Mouse (Mus musculus) adrenal gland, postnatal 14 days (tissue): ENCODE data around the gene Zdhhc16. TPM values are rescaled to one million over a fixed set of nuclear protein-coding genes. Genes with fewer than 3 reads are reported as not detected.

Experiments used
- DNase-seq: peaks from one replicate; pipeline ENCODE4 v3.0.0; 2021; ENCODE audit warnings: mixed read lengths
- long read RNA-seq, 2 experiments: library from polyadenylated mRNA; stranded (forward); transcript quantifications; one replicate each; pipeline ENCODE4 v2.0.0; 2021
- total RNA-seq: library from RNA; stranded (reverse); gene quantifications from 2 replicates; pipeline ENCODE4 v1.2.3, GENCODE M21; 2021

Zdhhc16 gene
- total RNA-seq = 31.4 and 31.8 TPM in 2 replicates
- long read RNA-seq, experiment 1, transcript Zdhhc16-201 (11 exons, 1,821 nt) = major isoform, 23 of 66 reads
- long read RNA-seq, experiment 1, partial matches to known transcripts = 2 of 66 reads
- long read RNA-seq, experiment 1, other reads (novel, unspliced or antisense) = 40 of 66 reads
- long read RNA-seq, experiment 2, transcript Zdhhc16-201 (11 exons, 1,821 nt) = major isoform, 20 of 38 reads
- long read RNA-seq, experiment 2, partial matches to known transcripts = 0 of 38 reads
- long read RNA-seq, experiment 2, other reads (novel, unspliced or antisense) = 17 of 38 reads

DNA sequence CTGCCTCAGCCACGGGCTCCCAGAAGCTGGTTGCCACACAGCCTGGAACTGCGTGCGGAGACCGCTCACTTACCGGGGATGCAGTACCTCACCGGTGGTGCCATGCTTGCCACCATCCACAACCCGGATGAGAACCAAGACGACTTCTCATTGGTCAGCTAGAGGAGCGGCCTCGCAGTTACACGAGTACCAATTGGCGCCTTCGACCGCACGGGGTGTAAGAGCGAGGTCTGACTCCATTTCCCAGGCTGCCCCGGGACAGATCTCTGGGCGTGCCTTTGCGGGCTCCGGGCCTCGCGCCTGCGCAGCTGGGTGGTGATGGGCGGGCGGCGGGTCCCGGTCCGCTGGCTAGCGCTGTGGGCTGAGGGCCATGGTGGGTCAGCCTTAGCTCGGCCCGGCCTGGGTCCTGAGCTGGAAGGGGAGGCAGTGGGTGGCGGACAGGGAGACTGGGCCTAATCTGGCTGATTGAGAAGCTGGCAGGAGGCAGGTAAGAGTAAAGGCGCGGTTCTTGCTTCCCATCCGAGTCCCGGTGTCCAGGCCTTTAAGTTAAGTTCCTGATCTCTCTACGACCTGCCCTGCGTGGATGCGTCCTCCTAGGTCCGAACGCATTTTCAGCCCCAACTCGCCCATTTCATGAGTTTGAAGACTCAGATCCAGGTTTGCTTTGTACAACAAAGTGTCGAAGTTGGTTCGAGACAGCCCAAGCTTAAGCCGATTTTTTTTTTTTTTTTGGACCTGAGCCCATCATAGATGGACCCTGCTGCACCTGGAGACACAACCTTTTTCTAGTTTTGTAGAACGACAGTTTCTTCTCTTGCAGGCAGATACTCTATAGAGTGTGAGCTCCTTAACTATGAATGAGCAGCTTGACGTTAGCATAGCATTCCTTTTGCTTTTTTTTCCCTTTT lies at the start of gene Zdhhc16, which contains the start of gene Exosc1:
Gene Zdhhc16, plus strand, starts transcription at position 302 of the 908 bp plus-strand sequence.
Gene Exosc1, minus strand, starts transcription at position 245 of the 908 bp plus-strand sequence.
- DNase-seq = peak; percentile 99

DNA sequence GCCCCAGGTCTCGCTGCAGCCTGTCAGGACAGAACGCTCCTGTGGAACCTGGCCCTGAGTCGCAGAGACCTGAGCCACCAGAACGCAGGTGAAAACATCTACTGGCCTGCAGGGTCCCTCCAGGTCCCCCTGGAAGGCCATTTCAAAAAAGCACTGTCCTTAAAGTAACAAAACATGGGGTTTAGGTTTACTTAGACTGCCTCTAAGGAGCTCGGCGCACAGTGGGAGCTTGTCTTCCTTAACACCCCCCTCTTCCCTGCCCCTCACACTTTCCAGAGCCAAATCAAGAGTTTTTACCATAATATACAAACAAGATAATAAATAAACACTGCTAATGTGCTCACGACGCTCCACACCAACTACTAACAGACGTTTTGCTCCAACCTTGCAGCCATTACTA lies 49.4 kb upstream of the Zdhhc16 start:
- no peak for DNase-seq

- no peak for DNase-seq
Measured at GRCm38 (mm10) chr19:41888191-41888590, 45.1 kb upstream of the Zdhhc16 start.

DNA sequence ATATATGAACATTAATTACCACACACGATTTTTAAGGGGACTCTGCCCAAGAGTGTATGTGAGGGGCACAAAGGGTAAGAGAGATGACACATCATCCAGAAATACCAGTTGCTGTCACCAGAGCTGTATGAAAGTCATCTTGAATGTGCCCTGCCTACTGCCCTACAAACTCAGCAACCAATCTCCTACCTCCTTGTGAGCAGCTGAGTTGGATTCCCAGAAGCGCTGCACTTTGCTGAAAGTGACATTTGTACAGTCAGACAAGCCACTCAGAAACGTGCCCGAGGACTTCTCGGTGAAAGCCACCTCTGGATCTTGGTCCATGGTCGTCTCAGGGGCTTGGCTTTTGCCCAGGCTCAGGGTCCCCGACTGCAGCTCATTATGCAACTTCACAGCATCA lies 38.3 kb upstream of the Zdhhc16 start:
- peak; percentile 22 for DNase-seq

GRCm38 (mm10) chr19:41895460-41896318 lies 37.6 kb upstream of the Zdhhc16 start, which contains the start of gene Rrp12:
Rrp12 (minus strand) TSS chr19:41896173.
- peak; percentile 90 for DNase-seq

DNA sequence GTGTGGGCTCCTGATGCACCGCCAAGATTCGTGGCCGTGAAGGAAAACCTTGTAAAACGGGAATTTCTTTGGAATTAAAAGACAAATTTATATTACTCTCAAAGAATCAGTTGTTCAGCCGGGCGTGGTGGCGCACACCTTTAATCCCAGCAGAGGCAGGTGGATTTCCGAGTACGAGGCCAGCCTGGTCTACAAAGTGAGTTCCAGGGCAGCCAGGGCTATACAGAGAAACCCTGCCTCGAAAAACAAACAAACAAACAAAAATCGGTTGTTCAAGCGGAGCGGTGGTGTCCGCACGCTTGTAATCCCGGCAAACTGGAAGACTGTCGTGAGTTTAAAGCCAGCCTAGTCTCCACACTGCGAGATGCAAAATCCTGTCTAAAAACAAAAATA lies 37.0 kb upstream of the Zdhhc16 start:
- no peak for DNase-seq

DNA sequence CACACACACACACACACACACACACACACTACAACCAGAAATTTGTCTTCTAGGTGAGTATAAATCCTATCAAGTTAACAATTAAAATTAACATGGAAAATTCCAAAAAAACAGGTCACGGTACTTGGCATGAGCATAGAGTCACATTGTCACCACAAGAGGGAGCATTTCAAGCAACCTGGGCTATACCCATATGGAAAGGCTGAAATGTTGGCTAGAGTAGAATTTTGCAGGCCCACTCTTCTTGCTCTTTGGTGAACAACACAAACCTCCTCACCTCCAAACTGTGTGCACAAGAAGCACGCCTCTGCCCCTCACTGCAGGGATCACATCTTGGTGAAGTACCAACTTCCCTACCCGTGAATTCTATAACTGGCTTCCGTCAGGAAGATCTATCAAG lies 34.4 kb upstream of the Zdhhc16 start:
- DNase-seq = peak; percentile 61

- DNase-seq = no peak
Measured at GRCm38 (mm10) chr19:41900495-41901090, 32.7 kb upstream of the Zdhhc16 start.

DNA sequence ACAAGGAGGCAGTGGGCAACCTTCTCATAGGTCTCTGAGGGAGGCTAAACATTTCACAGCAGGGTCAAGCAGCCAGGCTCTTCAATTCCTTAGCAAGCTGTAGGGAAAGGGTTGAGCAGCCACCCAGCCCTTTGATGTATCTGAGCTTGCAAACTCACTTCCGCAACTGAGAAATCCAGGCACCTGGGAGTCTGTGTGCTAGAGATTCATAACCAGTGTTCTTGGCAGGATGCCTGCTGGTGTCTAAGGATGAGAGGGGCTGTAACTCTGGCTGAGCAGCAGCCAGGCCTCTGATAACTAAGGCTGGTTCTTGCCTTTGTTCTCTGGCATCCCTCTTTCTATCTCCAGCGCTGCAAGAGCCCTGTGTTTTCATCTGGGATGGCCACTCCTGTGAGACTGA lies 31.6 kb upstream of the Zdhhc16 start:
- DNase-seq = peak; percentile 64

DNA sequence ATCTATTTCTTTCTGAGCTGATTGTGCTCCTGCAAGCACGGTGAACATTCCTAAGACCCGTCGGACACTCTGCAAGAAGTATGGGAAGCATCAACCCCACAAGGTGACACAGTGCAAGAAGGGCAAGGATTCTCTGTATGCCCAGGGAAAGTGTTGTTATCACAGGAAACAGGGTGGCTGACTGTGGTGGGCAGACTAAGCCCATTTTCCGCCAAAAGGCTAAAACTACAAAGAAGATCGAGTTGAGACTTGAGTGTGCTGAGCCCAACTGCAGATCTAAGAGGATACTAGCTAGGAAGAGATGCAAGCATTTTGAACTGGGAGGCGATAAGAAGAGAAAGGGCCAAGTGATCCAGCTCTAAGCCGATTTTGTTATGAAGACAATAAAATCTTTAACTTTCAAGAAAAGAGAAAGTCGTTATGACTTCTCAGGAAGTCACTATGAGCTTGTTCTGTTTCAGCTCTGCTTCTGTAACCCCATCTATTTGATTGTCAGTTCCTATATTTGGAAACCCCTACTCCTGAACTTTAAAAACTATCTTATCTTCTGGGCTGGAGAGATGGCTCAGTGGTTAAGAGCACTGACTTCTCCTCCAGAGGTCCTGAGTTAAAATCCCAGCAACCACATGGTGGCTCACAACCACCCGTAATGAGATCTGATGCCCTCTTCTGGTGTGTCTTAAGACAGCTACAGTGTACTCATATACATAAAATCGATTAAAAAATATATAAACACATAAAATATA lies 30.3 kb upstream of the Zdhhc16 start:
- DNase-seq = no peak

DNA sequence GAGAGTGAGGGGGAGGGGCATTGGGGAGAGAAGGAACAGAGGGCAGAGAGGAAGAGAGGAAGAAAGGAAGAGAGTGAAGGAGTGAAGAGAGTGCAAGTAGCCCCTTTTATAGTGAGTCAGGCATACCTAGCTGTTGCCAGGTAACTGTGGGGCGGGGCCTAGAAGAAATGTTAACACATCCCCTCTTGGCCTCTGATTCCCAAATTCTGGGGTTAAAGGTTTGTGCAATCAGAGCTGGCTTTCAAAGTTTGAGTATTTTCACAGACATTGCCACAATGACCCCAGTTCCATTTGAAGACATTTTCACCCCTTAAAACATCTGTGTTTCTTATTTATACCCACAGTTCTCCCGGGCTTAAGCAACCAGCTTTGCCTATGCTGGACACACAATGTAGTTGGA lies 28.0 kb upstream of the Zdhhc16 start:
- no peak for DNase-seq

DNA sequence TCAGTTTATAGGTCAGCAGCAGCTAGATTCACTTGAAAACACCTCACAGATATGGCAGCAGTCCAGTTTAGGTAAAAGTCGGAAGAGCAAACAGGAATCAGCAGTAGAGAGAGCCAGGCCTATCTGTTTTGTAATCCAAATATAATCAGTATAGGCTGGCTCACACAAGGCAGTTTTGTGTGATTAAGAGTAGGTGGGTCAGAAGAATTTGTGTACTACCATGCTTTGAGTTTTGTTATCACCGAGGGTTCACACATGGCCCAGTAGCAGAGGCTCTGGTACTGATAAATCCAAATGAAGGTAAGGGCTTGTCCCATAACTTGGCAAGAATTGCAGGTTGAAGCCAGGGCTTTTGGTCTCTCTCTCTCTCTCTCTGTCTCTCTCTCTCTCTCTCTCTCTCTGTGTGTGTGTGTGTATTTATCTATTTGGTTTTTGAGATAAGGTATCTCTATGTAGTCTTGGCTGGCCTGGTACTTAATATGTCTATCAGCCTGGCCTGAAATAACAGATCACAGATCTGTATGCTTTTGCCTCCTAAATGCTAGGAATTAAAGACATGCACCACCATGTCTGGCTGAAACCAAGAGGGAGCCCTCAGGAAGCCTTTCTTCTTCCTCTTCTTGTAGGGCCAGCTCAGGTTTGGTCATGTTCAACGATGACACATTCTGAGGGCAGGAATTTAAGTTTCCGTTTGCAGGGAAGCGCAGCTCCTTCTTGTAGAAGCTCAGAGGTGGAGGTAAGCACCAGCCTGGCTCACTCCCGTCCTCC lies 26.8 kb upstream of the Zdhhc16 start:
- no peak for DNase-seq

- no peak for DNase-seq
Measured at GRCm38 (mm10) chr19:41907079-41907760, 26.1 kb upstream of the Zdhhc16 start.

DNA sequence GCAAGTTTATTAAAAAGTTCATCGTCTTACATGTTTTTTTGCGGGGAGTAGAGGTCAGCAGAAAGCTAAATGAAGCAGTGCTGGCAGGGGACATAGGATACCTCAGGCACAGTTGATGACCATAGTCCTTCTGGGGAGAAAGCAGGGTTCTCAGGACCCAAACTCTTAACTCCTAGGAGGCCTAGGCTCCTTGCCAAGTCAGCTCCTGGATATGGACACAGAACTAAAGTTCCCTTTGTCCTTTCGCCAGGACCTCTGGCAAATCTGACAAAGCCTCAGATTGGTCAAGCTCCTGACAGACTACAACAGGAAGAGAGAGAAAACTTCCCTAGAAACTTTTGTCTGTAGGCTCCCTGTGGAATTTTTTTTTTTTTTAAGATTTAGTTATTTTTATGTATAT lies 24.5 kb upstream of the Zdhhc16 start:
- no peak for DNase-seq

DNA sequence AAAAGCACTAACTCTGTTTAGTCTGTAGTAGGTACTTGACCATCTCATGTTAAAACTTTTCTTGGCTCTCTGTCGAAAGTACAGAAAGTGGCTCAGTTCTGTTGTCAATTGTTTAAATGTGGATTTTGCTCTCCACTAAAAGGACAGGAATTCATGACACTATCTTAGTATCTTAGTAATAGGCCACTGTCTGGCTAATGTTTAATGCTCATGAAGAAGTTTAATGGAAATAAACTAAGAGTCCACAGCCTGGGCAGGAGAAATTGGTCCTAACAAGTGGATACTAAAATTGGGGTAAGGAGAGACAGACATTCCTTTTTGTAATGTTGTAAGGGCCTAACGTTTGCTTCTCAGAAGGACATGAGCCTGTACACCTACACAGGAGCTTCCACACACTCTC lies 22.9 kb upstream of the Zdhhc16 start:
- no peak for DNase-seq

- peak; percentile 99 for DNase-seq
Measured at GRCm38 (mm10) chr19:41911178-41912073, 21.9 kb upstream of the Zdhhc16 start, which contains the start of gene Pgam1. Pgam1 (plus strand) TSS chr19:41911923.

- peak; percentile 79 for DNase-seq
Measured at GRCm38 (mm10) chr19:41912121-41913080, 20.9 kb upstream of the Zdhhc16 start.
